Mouse (Mus musculus): ENCODE data around the gene Fbxo40. TPM values are rescaled to one million over a fixed set of nuclear protein-coding genes. Genes with fewer than 3 reads are reported as not detected.

The Fbxo40 gene
- polyA plus RNA-seq, 1 experiment from 2014 or later = not detected

DNA sequence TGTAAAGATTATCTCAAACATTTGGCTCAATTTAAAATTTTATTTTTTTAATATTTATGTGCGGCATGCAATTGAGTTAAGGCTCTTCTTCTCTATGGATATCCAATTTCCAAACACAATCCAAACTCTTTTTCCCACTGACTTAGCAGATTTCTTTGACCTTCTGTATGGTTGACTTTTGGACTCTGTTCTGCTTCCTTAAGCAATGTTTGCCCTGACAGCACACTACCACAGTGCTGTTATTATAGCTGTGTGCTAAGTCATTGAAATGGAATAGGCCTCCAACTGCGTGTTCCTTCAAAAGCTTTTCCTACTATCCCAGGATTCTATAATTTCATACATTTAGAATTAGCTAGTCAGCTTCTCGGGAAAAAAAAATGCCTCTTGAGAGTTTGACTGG, 46.7 kb downstream of the Fbxo40 start:
- Histone ChIP-seq H3K27ac (no peak overlapping the region), H3K9ac (no peak overlapping the region), H3K4me1 (replicated peaks) (no peaks in the 10 kb centered on the region), H3K36me3 (no peaks in the 10 kb centered on the region), H3K9me3 (no peaks in the 10 kb centered on the region), H3K27me3 (no peaks in the 10 kb centered on the region), H3K4me2 (no peak overlapping the region), H3K4me3 (no peak overlapping the region)
- ATAC-seq (ENCODE audit: low FRiP score) = no peak
- WGBS = 92% methylated on average over 3 of the region's 3 CpGs

DNA sequence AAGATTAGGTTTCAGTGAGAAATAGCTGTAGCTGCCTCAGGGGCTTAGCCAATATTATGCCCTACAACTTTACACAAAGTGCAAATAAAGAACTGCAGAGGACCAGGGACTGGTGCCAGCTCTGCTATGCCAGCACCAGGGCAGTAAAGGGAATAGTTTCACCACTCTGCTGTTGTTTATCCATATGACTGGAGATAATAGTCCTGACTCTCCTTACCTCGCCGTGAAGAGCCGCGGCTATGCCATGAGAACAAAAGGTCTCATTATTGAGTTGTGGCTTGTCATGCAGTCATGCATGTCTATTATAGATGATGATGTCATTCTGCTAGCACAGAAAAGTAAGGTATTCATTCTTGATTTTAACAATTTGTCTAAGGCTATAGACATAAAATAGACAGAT, 48.4 kb downstream of the Fbxo40 start:
- Histone ChIP-seq H3K27me3 (no peaks in the 10 kb centered on the region), H3K4me2 (no peak overlapping the region), H3K27ac (no peak overlapping the region), H3K4me3 (no peak overlapping the region), H3K9me3 (no peaks in the 10 kb centered on the region), H3K9ac (no peak overlapping the region), H3K36me3 (no peaks in the 10 kb centered on the region), H3K4me1 (replicated peaks) (no peaks in the 10 kb centered on the region)
- WGBS = 65% methylated on average over 4 of the region's 4 CpGs
- no peak for ATAC-seq (ENCODE audit: low FRiP score)

DNA sequence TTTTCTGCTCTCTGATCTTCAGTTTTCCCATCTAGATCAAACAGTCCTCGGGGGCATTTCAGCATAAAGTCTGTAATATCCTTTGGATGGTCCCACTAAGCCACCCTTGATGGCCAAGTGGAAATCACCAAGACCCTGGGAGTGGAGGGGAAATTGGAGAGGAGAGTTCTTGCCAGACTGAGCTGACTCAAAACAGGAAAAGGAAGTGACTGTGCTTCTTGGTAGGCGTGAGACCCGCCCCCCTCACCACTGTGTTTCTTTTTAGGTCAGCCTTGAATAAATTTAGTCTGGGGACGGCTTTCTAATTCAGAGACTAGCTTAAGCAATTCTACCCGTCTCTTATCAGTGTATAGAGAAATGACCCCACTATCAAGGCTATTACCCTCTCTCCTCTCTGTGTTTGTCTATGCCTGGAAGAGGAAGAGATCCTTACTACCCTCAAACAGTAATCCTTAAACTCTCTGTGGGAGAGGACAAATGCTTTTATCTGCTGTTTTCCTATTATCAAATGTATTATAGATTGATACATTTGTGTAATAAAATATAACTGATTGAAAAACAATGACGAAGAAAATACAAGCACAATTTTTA, 49.0 kb downstream of the Fbxo40 start:
- H3K36me3 ChIP-seq = no peaks in the 10 kb centered on the region
- H3K4me1 ChIP-seq (replicated peaks) = no peaks in the 10 kb centered on the region
- 77% methylated on average over 6 of the region's 6 CpGs for WGBS

DNA sequence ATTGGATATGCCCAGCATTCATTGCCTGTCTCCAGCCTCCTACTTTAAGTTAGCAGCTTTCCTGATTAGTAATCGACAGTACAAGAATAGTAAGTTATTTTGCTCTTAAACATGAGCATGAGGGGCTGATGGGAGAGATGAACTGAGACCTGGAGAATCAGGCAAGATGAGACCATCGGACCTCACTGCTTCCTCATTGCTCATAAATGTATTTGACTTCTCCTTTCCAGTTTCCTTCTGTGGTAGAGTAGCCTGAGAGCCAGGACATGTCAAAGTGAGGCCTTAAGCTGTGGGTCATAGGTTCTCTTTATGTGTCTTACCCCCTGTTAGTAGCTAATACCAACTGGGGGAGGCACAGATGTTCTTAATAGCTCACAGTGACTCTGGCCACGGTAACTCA, 54.5 kb downstream of the Fbxo40 start:
- no peaks in the 10 kb centered on the region for H3K27me3 ChIP-seq
- H3K27ac ChIP-seq = no peak overlapping the region
- no peak for ATAC-seq (ENCODE audit: low FRiP score)
- H3K4me1 ChIP-seq (replicated peaks) = no peaks in the 10 kb centered on the region
- no peak overlapping the region for H3K9ac ChIP-seq
- H3K4me3 ChIP-seq = no peak overlapping the region
- H3K36me3 ChIP-seq = peaks cover 30% of the 10 kb centered on the region
- H3K4me2 ChIP-seq = no peak overlapping the region
- no peaks in the 10 kb centered on the region for H3K9me3 ChIP-seq
- 95% methylated on average over 3 of the region's 3 CpGs for WGBS

More for the DNA sequence above, 49.0 kb downstream of the Fbxo40 start:
- Histone ChIP-seq H3K27ac (no peak overlapping the region), H3K27me3 (no peaks in the 10 kb centered on the region), H3K4me3 (no peak overlapping the region), H3K9me3 (no peaks in the 10 kb centered on the region), H3K4me2 (no peak overlapping the region), H3K9ac (no peak overlapping the region)
- ATAC-seq (ENCODE audit: low FRiP score) = no peak

DNA sequence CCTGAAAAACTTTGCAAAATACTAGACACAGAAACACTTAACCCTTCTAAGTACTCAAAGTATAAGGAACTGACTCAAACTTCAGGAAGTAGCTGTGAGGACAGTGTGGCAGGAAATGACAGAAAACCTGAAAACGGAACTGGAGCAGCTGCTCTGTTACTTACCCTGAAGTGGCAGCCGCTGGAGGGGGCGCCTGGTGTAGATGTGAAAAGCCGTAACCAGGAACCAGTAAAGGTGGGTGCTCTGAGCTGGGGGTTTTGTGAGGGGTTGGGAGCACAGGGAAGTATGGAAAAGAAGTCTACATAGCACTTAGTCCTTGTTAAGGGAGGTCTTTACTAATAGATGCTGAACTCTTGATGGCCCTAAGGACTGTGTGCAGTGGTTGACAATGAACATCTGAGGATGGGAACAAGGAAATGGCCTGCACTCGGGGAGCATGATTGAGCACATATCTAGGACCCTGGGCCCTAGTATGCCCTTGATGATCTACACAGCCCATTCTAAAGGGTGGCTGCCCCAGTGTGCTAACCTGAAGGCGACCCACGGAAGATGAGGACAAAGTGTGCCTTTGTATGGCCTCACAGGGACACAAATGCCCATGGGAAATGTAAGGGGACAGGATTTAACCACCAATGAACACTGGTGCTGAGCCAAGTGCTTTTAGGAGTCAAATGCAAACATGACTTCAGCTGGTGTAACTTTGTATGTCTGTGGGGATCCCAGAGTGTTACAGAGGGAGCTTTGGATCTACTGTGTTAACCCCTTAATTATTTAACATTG, 55.2 kb downstream of the Fbxo40 start, which contains the start of gene Hcls1:
TSS of gene Hcls1 (plus strand) at position 143 of the 780 bp plus-strand sequence.
- 87% methylated on average over 7 of the region's 7 CpGs for WGBS
- peaks cover 38% of the 10 kb centered on the region for H3K36me3 ChIP-seq
- no peaks in the 10 kb centered on the region for H3K27me3 ChIP-seq
- no peaks in the 10 kb centered on the region for H3K4me1 ChIP-seq (replicated peaks)
- no peak within 1 kb of the TSS for H3K9ac ChIP-seq
- H3K9me3 ChIP-seq = no peaks in the 10 kb centered on the region
- H3K4me2 ChIP-seq = no peak within 1 kb of the TSS
- ATAC-seq (ENCODE audit: low FRiP score) = no peak
- H3K4me3 ChIP-seq = no peak within 1 kb of the TSS
- no peak within 1 kb of the TSS for H3K27ac ChIP-seq

DNA sequence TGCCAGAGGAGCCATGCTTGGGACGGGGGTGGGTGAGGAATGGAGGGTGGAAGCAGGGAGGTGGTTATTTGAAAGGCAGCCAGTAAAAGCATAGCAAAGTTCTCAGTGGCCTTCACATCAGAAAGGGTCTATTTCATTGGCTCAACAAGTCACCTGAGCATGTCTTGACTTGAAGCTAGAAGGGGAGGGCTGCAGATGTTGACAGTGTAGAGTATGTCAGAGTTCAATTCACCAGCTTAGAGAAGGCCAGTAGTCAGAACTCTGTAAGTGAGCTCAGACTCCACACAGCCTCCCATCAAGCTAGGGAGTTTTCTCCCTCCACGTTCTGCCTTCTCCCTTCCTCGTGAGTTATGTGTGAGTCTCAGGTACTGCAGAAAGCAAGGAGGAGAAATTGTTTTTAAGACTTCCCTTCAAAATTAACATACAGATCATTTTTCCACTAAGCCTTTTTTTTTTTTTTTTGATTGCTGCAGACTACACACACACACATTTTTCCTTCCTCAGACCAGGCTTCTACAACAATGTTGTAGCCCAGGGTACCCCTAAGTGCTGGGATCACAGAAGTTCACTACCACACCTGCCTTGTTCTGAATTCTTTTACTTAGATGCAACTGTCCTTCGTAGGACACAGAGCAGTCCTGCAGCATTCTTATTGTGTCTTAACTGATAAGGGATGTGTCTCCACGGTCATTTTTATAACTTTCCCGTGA, 56.0 kb downstream of the Fbxo40 start:
- Histone ChIP-seq H3K4me1 (replicated peaks) (no peaks in the 10 kb centered on the region), H3K27me3 (no peaks in the 10 kb centered on the region), H3K4me3 (no peak overlapping the region), H3K4me2 (no peak overlapping the region), H3K36me3 (peaks cover 45% of the 10 kb centered on the region), H3K27ac (no peak overlapping the region), H3K9me3 (no peaks in the 10 kb centered on the region), H3K9ac (no peak overlapping the region)
- WGBS = 80% methylated on average over 6 of the region's 6 CpGs
- ATAC-seq (ENCODE audit: low FRiP score) = no peak

DNA sequence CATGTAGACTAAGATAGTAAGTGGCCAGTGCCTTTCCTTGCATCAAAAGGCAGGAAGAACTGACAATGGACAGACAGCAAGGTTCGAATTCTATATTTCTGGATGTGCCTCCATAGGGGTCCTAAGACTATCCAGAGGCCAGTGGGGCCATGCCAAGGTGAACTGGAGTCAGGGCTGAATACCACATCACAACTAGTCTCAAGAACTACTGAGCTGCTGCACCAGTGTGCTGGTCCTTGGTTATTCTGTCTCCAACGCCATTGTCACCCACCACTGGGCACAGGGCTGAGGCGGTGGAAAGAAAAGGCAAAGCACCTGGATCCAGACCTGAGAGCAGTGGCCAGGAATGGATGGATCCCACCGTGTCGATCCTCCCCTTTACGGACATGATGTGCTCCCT, 57.7 kb downstream of the Fbxo40 start:
- no peak for ATAC-seq (ENCODE audit: low FRiP score)
- Histone ChIP-seq H3K4me2 (no peak overlapping the region), H3K27me3 (no peaks in the 10 kb centered on the region), H3K4me3 (no peak overlapping the region), H3K36me3 (peaks cover 62% of the 10 kb centered on the region), H3K27ac (no peak overlapping the region), H3K9ac (no peak overlapping the region), H3K9me3 (no peaks in the 10 kb centered on the region), H3K4me1 (replicated peaks) (no peaks in the 10 kb centered on the region)
- WGBS = 96% methylated on average over 6 of the region's 6 CpGs

DNA sequence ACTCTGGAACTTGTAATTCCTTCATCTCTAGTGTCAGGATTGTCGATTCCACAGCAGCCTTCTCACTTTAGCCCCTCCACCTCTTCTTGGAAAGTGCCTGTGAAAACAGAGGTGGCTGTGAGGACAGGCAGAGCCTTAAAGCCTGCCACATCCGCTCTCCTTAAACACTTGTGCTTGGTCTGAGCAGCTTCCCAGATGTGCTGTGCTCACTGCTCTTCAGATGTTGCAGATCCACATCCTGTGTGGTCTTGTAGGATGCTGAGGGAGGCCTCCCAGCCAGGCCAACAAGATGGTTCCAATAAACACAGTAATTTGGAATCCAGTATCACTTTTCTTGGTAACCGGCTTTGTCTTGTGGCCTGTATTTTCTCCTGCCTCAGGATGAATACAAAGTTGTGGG, 58.3 kb downstream of the Fbxo40 start:
- H3K9me3 ChIP-seq = no peaks in the 10 kb centered on the region
- 94% methylated on average over 3 of the region's 3 CpGs for WGBS
- no peak overlapping the region for H3K9ac ChIP-seq
- no peaks in the 10 kb centered on the region for H3K27me3 ChIP-seq
- H3K4me3 ChIP-seq = no peak overlapping the region
- H3K27ac ChIP-seq = no peak overlapping the region
- H3K36me3 ChIP-seq = peaks cover 68% of the 10 kb centered on the region
- H3K4me1 ChIP-seq (replicated peaks) = no peaks in the 10 kb centered on the region
- no peak for ATAC-seq (ENCODE audit: low FRiP score)
- H3K4me2 ChIP-seq = no peak overlapping the region

DNA sequence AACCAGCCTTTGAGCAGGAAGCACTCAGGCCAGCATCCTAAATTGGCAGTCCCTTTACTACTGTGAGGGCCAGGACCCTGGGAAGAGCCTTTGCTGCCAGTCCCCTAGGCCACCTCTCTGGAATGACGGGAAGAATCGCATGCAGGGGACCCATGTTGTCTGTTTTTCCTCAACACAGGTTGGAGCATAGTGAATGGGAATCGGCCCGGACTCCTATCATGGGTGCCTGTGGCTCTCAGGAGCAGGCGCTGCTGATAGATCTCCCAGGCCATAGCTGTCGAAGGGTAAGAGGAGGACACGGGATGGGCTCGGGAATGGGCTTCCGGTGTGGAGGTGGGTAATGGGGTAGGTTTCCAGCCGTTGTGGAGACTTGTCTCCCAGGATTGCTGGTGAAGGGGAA, 58.9 kb downstream of the Fbxo40 start:
- ATAC-seq (ENCODE audit: low FRiP score) = no peak
- 91% methylated on average over 10 of the region's 10 CpGs for WGBS

DNA sequence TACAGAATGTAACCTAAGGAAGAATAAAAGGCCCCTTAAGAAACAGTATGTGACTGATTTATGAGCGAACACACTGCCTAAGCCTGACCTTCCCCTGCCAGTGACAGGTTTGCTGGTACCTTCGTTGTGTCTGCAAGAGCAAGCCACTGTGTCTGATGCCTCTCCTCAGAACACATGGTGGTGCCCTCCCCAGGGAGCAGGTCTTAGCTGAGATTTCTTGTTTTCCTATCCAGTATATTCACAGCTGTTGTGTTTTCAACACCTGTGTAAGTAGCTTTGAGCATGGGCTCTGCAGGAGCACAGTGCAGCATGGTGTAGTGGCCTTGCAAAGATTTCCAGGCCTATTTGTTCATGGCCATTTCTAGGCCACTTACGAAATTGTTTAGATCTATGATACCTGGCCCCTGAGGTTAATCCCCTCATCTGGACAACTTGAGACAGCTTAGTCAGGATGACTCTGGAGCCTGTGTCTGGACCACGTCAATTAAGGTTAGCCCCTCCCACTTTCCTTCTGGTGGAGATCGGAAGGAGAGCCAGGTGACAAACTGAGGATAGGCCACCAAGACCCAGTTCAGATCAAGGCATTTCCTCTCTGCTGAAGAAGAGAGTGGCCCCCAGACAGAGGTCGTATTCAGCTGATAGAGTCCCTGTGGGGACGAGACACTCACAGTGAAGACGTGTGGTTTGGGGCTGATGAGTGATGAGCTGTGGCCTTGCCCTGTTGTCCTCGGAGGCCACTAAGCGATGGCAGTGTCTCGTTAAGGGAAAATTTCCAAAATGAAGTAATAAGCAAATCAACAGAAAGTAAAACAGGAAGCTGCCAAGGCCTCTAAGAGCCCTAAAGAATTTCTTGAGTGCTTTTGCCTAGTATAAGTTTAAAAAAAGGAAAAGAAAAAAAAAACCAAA, 59.8 kb downstream of the Fbxo40 start:
- 90% methylated on average over 11 of the region's 11 CpGs for WGBS

More for the DNA sequence above, 58.9 kb downstream of the Fbxo40 start:
- Histone ChIP-seq H3K9ac (no peak overlapping the region), H3K27ac (no peak overlapping the region), H3K4me1 (replicated peaks) (no peaks in the 10 kb centered on the region), H3K36me3 (peaks cover 74% of the 10 kb centered on the region), H3K9me3 (no peaks in the 10 kb centered on the region), H3K4me2 (no peak overlapping the region), H3K4me3 (no peak overlapping the region), H3K27me3 (no peaks in the 10 kb centered on the region)

DNA sequence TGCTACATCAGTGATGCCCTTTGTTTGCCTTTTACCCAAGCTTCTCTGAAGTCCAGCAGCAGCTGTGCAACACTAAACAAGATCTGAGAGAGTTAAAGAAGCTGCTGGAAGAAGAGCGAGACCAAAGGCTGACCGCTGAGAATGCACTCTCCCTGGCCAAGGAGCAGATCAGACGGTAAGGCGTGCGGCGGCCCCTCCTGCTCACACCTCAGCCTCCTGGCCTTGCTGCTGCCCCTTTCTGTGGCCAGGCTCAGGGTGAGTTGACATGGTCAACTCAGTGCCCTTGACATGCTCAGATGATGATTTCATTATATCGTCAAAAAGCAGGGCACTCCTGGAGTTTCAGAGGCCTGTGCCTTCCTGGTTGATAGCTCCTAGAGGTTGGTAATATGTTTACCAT, 61.1 kb downstream of the Fbxo40 start:
- Histone ChIP-seq H3K4me1 (replicated peaks) (no peaks in the 10 kb centered on the region), H3K4me2 (no peak overlapping the region), H3K4me3 (no peak overlapping the region), H3K36me3 (peaks cover 96% of the 10 kb centered on the region), H3K9ac (no peak overlapping the region), H3K27ac (no peak overlapping the region), H3K9me3 (no peaks in the 10 kb centered on the region), H3K27me3 (no peaks in the 10 kb centered on the region)
- ATAC-seq (ENCODE audit: low FRiP score) = no peak
- 94% methylated on average over 7 of the region's 7 CpGs for WGBS

More for the DNA sequence above, 59.8 kb downstream of the Fbxo40 start:
- peaks cover 83% of the 10 kb centered on the region for H3K36me3 ChIP-seq
- no peaks in the 10 kb centered on the region for H3K27me3 ChIP-seq
- no peak overlapping the region for H3K27ac ChIP-seq
- H3K4me3 ChIP-seq = no peak overlapping the region
- no peaks in the 10 kb centered on the region for H3K4me1 ChIP-seq (replicated peaks)
- H3K9ac ChIP-seq = no peak overlapping the region
- H3K4me2 ChIP-seq = no peak overlapping the region
- ATAC-seq (ENCODE audit: low FRiP score) = no peak
- H3K9me3 ChIP-seq = no peaks in the 10 kb centered on the region

DNA sequence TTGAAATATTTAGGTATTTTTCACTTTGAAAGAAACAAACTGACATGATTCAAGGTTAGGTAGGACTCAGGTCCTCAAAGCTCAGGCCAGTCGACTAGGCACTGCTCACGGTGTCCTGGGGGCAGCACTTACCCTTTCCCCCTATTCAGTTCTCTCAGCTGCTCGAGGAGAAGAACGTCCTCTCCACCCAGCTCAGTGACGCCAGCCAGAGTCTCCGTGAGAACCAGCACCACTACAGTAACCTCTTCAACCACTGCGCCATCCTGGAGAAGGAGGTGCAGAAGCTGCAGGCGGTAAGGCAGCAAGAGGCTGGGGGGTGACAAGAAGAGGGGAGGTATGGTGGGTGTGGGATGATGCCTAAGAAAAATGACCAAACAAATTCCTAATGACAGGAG, 62.2 kb downstream of the Fbxo40 start:
- 95% methylated on average over 8 of the region's 8 CpGs for WGBS
- ATAC-seq (ENCODE audit: low FRiP score) = no peak
- H3K27ac ChIP-seq = no peak overlapping the region
- no peak overlapping the region for H3K4me3 ChIP-seq
- H3K9ac ChIP-seq = no peak overlapping the region
- H3K27me3 ChIP-seq = no peaks in the 10 kb centered on the region
- H3K4me1 ChIP-seq (replicated peaks) = no peaks in the 10 kb centered on the region
- H3K9me3 ChIP-seq = no peaks in the 10 kb centered on the region
- peaks cover 95% of the 10 kb centered on the region for H3K36me3 ChIP-seq
- no peak overlapping the region for H3K4me2 ChIP-seq
